Mouse (Mus musculus) intestine, embryonic 16.5 days (tissue): Measurements from ENCODE around the gene Mrpl28. TPM values are rescaled to one million over a fixed set of nuclear protein-coding genes. Genes with fewer than 3 reads are reported as not detected.
"Not testable (repeated sequence)": the region's sequence is repeated elsewhere in the genome, so short reads cannot be mapped to it uniquely, and the experiment has no call there.

ENCODE experiments used
- ATAC-seq: fragments of 200-750 bp; cut with Nextera tagmentation; 2 replicates; pipeline ENCODE4 v1.8.0; 2017; ENCODE audit warnings: moderate TSS enrichment, moderate library complexity
- H3K27ac ChIP-seq: fragments of 300-500 bp; sonication (generic); 2 replicates; pipeline ENCODE4 v1.5.1; 2014; ENCODE audit warnings: mild to moderate bottlenecking, low read length
- H3K27me3 ChIP-seq: fragments of 300-500 bp; sonication (generic); replicated peaks from 2 replicates; pipeline ENCODE4 v1.6.1; 2014; ENCODE audit warnings: low read length, control low read depth, mixed read lengths; ENCODE audit not compliant: control insufficient read depth, insufficient read depth
- H3K36me3 ChIP-seq: fragments of 300-500 bp; sonication (generic); 2 replicates; pipeline ENCODE4 v1.6.1; 2014; ENCODE audit warnings: low read length, control low read depth; ENCODE audit not compliant: control insufficient read depth, insufficient read depth
- H3K4me1 ChIP-seq: fragments of 300-500 bp; sonication (generic); 2 replicates; pipeline ENCODE4 v1.6.1; 2014; ENCODE audit warnings: low read length, control low read depth, mixed read lengths; ENCODE audit not compliant: control insufficient read depth, insufficient read depth
- H3K4me2 ChIP-seq: fragments of 300-500 bp; sonication (generic); 2 replicates; pipeline ENCODE4 v1.6.1; 2014; ENCODE audit warnings: low read depth, low read length, control low read depth
- H3K4me3 ChIP-seq: fragments of 300-500 bp; sonication (generic); 2 replicates; pipeline ENCODE4 v1.5.1; 2014; ENCODE audit warnings: mild to moderate bottlenecking, low read length
- H3K9ac ChIP-seq: fragments of 300-500 bp; sonication (generic); 2 replicates; pipeline ENCODE4 v1.6.1; 2014; ENCODE audit warnings: low read depth, low read length
- H3K9me3 ChIP-seq: fragments of 300-500 bp; sonication (generic); 2 replicates; pipeline ENCODE4 v1.6.1; 2016; ENCODE audit warnings: low read length, control low read depth; ENCODE audit not compliant: control insufficient read depth
- WGBS: fragments of 180-500 bp; shearing (Covaris S2); extraction: QIAGEN DNeasy Blood & Tissue Kit; methylation state at CpG from one replicate; pipeline ENCODE4 v1.1.7; 2014; 5-methylcytosine and 5-hydroxymethylcytosine counted together
- polyA plus RNA-seq: library from polyadenylated mRNA; unstranded; fragments of >200 nt; fragmentation: Nextera tagmentation; extraction: Ambion mirVana; gene quantifications from 2 replicates; pipeline ENCODE4 v1.2.1, GENCODE M21; 2015

The Mrpl28 gene
- polyA plus RNA-seq, 1 experiment from 2014 or later = 260 TPM

- Histone ChIP-seq H3K9ac (no peak overlapping the region), H3K4me2 (no peak overlapping the region), H3K4me1 (peaks cover 12% of the 10 kb centered on the region), H3K27me3 (no peaks in the 10 kb centered on the region), H3K36me3 (peaks cover 7% of the 10 kb centered on the region), H3K27ac (no peak overlapping the region), H3K4me3 (no peak overlapping the region), H3K9me3 (no peaks in the 10 kb centered on the region)
- ATAC-seq = no peak
- 97% methylated on average over 5 of the region's 5 CpGs for WGBS
These were observed 20.1 kb downstream of the Mrpl28 start for GRCm38 (mm10) chr17:26143386-26143785.

- H3K4me3 ChIP-seq = no peak overlapping the region
These were observed 25.8 kb downstream of the Mrpl28 start for GRCm38 (mm10) chr17:26149056-26149455.

DNA sequence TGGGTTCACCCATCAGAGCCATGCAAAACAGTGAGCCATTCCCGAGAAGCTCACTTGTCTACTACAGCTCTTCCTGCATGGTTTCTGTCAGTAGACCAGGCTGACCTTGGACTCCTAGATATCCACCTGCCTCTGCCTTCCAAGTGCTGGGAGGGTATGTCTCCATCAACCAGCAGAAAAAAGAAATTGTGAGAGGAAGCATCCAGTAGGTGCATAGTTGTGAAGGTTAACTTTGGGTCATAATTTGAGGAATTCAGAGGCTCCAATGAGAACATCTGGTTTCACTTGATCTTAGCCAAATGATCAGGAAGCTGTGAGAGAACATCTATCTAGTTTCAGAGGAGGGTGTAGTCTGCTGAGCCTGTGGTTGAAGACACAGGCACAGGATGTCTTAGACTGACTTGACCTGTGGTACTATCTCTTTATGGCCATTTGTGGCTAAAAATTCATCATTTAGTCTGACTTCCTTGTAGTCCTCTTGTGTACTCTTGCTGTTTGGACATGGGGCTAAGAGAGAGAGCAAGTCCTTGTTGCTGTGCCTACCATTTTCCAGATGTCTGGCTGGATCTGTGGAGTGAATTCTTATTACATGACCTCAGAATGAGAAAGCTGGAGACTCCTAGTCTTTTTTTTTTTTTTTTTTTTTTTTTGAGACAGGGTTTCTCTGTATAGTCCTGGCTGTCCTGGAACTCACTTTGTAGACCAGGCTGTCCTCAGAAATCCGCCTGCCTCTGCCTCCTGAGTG, 28.8 kb downstream of the Mrpl28 start:
- no peak overlapping the region for H3K4me2 ChIP-seq
- H3K36me3 ChIP-seq = peaks cover 20% of the 10 kb centered on the region
- H3K9me3 ChIP-seq = no peaks in the 10 kb centered on the region
- WGBS = 94% methylated on average over 2 of the region's 2 CpGs
- H3K27ac ChIP-seq = no peak overlapping the region
- no peak overlapping the region for H3K9ac ChIP-seq
- H3K27me3 ChIP-seq = no peaks in the 10 kb centered on the region
- ATAC-seq = no peak
- H3K4me1 ChIP-seq = no peaks in the 10 kb centered on the region
- no peak overlapping the region for H3K4me3 ChIP-seq

More at GRCm38 (mm10) chr17:26149056-26149455, 25.8 kb downstream of the Mrpl28 start:
- 83% methylated on average over 2 of the region's 2 CpGs for whole genome bisulfite sequencing
- H3K4me2 ChIP-seq = no peak overlapping the region
- no peaks in the 10 kb centered on the region for H3K27me3 ChIP-seq
- H3K9me3 ChIP-seq = no peaks in the 10 kb centered on the region
- no peaks in the 10 kb centered on the region for H3K4me1 ChIP-seq
- no peak overlapping the region for H3K27ac ChIP-seq
- peaks cover 20% of the 10 kb centered on the region for H3K36me3 ChIP-seq
- H3K9ac ChIP-seq = no peak overlapping the region
- no peak for ATAC-seq

DNA sequence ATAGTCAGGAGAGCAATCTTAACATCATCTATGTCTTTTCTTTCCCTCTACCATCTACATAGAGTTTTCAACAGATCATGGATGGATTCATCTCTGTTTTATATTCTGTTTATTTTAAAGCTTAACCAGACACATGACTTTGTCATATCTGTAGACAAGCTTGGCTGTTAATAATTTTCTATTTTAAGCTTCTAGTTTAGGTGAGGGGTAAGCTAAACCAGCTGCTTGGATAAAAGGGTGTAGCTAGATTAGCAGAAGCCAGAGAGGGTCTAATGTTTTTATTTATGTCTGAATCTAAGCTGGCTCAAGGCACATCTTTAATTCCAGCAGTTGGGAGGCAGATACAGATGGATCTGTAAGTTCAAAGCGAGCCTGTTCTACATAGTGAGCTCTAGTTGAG, 39.4 kb downstream of the Mrpl28 start:
- H3K4me2 ChIP-seq = no peak overlapping the region
- no peak overlapping the region for H3K9ac ChIP-seq
- no peak overlapping the region for H3K27ac ChIP-seq
- H3K9me3 ChIP-seq = no peaks in the 10 kb centered on the region
- no peak for ATAC-seq
- WGBS = 88% methylated on average over 1 of the region's 1 CpGs
- no peaks in the 10 kb centered on the region for H3K36me3 ChIP-seq
- H3K4me1 ChIP-seq = peaks cover 3% of the 10 kb centered on the region; the same call in 1 of the 2 replicates
- no peaks in the 10 kb centered on the region for H3K27me3 ChIP-seq
- H3K4me3 ChIP-seq = no peak overlapping the region

GRCm38 (mm10) chr17:26168039-26168438, 44.7 kb downstream of the Mrpl28 start:
- Histone ChIP-seq H3K36me3 (peaks cover 4% of the 10 kb centered on the region; the same call in 1 of the 2 replicates), H3K4me1 (no peaks in the 10 kb centered on the region), H3K9me3 (no peaks in the 10 kb centered on the region), H3K9ac (no peak overlapping the region), H3K27me3 (no peaks in the 10 kb centered on the region), H3K4me2 (no peak overlapping the region), H3K27ac (no peak overlapping the region), H3K4me3 (no peak overlapping the region)
- 77% methylated on average over 2 of the region's 2 CpGs for WGBS
- 0 out of 2 replicates have a peak, but pooled peaks have one; percentile 33 for ATAC-seq

GRCm38 (mm10) chr17:26175248-26175647, 51.9 kb downstream of the Mrpl28 start:
- ATAC-seq, H3K4me1 ChIP-seq, H3K36me3 ChIP-seq, H3K9ac ChIP-seq, H3K4me2 ChIP-seq, H3K9me3 ChIP-seq, H3K27me3 ChIP-seq, H3K27ac ChIP-seq, H3K4me3 ChIP-seq: not testable (repeated sequence)
- WGBS = 80% methylated on average over 2 of the region's 2 CpGs

Other genes starting within 250 kb of the Mrpl28 start
- gene Mettl26, start 248.4 kb upstream of the Mrpl28 start, polyA plus RNA-seq = 61.0 and 66.9 TPM in 2 replicates
- 0.16 and 0.55 TPM in 2 replicates for gene Wfikkn1, start 242.6 kb upstream of the Mrpl28 start, polyA plus RNA-seq
- gene Rab40c, start 203.8 kb upstream of the Mrpl28 start, polyA plus RNA-seq = 23.2 and 24.3 TPM in 2 replicates
- gene Pigq, start 178.6 kb upstream of the Mrpl28 start, polyA plus RNA-seq = 57.8 and 59.7 TPM in 2 replicates
- gene Nhlrc4, start 178.5 kb upstream of the Mrpl28 start, polyA plus RNA-seq = 0.73 TPM in 1 of 2 replicates, not detected in the other
- 0.21 and 0.22 TPM in 2 replicates for gene A930017K11Rik, start 170.9 kb upstream of the Mrpl28 start, polyA plus RNA-seq
- gene Capn15, start 137.7 kb upstream of the Mrpl28 start, polyA plus RNA-seq = 22.3 and 24.5 TPM in 2 replicates
- 13.0 and 18.0 TPM in 2 replicates for gene Rab11fip3, start 53.9 kb upstream of the Mrpl28 start, polyA plus RNA-seq
- 49.6 and 51.5 TPM in 2 replicates for gene Decr2, start 33.2 kb upstream of the Mrpl28 start, polyA plus RNA-seq
- gene Nme4, start 27.9 kb upstream of the Mrpl28 start, polyA plus RNA-seq = 92.1 and 97.1 TPM in 2 replicates
- gene Tmem8, start 10.2 kb upstream of the Mrpl28 start, polyA plus RNA-seq = 12.1 and 15.1 TPM in 2 replicates
- gene Axin1, start 15.2 kb downstream of the Mrpl28 start, polyA plus RNA-seq = 5.9 and 6.6 TPM in 2 replicates
- 104 and 149 TPM in 2 replicates for gene Pdia2, start 75.6 kb downstream of the Mrpl28 start, polyA plus RNA-seq
- gene Rgs11, start 79.5 kb downstream of the Mrpl28 start, polyA plus RNA-seq = 13.4 and 15.2 TPM in 2 replicates
- 14.8 and 17.3 TPM in 2 replicates for gene Arhgdig, start 84.3 kb downstream of the Mrpl28 start, polyA plus RNA-seq
- gene Fam234a, start 120.7 kb downstream of the Mrpl28 start, polyA plus RNA-seq = 123 and 129 TPM in 2 replicates
- gene Luc7l, start 129.4 kb downstream of the Mrpl28 start, polyA plus RNA-seq = 68.2 and 72.2 TPM in 2 replicates